Mouse (Mus musculus) 3T3-L1 (cell line): ENCODE data around the gene Nectin2.

Source experiments
- DNase-seq: peaks from one replicate; pipeline ENCODE4 v3.0.0-alpha.2; 2015; ENCODE audit warnings: low read depth, low spot score

The Nectin2 gene

GRCm38 (mm10) chr7:19744590-19745385, 5.5 kb downstream of the Nectin2 start:
- DNase-seq: no peak

GRCm38 (mm10) chr7:19743791-19744190, 6.5 kb downstream of the Nectin2 start:
- DNase-seq: no peak

GRCm38 (mm10) chr7:19742468-19742867, 7.8 kb downstream of the Nectin2 start:
- no peak for DNase-seq

GRCm38 (mm10) chr7:19741329-19742031, 8.8 kb downstream of the Nectin2 start:
- DNase-seq: no peak

- DNase-seq: no peak
Measured at GRCm38 (mm10) chr7:19740269-19740668, 10.0 kb downstream of the Nectin2 start.

- DNase-seq: no peak
Measured at GRCm38 (mm10) chr7:19738771-19739170, 11.5 kb downstream of the Nectin2 start.

- DNase-seq: no peak
Measured at GRCm38 (mm10) chr7:19736389-19737057, 13.8 kb downstream of the Nectin2 start.

GRCm38 (mm10) chr7:19734178-19734666, 16.1 kb downstream of the Nectin2 start:
- DNase-seq: no peak

- peak; percentile 26 for DNase-seq
Measured at GRCm38 (mm10) chr7:19726541-19726940, 23.7 kb downstream of the Nectin2 start.

GRCm38 (mm10) chr7:19724167-19724566, 26.1 kb downstream of the Nectin2 start:
- DNase-seq: no peak

- no peak for DNase-seq
Measured at GRCm38 (mm10) chr7:19722754-19723195, 27.5 kb downstream of the Nectin2 start.

- DNase-seq: no peak
Measured at GRCm38 (mm10) chr7:19719200-19719599, 31.1 kb downstream of the Nectin2 start.

- DNase-seq: no peak
Measured at GRCm38 (mm10) chr7:19718297-19718952, 31.9 kb downstream of the Nectin2 start.

GRCm38 (mm10) chr7:19717346-19717745, 32.9 kb downstream of the Nectin2 start:
- no peak for DNase-seq

- DNase-seq: no peak
Measured at GRCm38 (mm10) chr7:19716822-19717221, 33.5 kb downstream of the Nectin2 start.

- DNase-seq: no peak
Measured at GRCm38 (mm10) chr7:19716055-19716682, 34.1 kb downstream of the Nectin2 start.

- peak; percentile 99 for DNase-seq
Measured at GRCm38 (mm10) chr7:19715239-19716054, 34.8 kb downstream of the Nectin2 start, which contains the start of gene Tomm40. Gene Tomm40, minus strand, starts transcription at chr7:19715438.

GRCm38 (mm10) chr7:19714836-19715235, 35.4 kb downstream of the Nectin2 start:
- DNase-seq: no peak

- DNase-seq: no peak
Measured at GRCm38 (mm10) chr7:19713598-19713997, 36.7 kb downstream of the Nectin2 start.

- DNase-seq: peak; percentile 45
Measured at GRCm38 (mm10) chr7:19713196-19713595, 37.1 kb downstream of the Nectin2 start.
